Mouse (Mus musculus) bone marrow, adult 2 months (tissue): ENCODE data around the gene Nhej1. TPM values are rescaled to one million over a fixed set of nuclear protein-coding genes. Genes with fewer than 3 reads are reported as not detected.

Experiments used
- H3K27ac ChIP-seq: fragments of 200-500 bp; 2 replicates; pipeline ENCODE4 v1.5.1; 2012; ENCODE audit warnings: low read depth, mild to moderate bottlenecking, control low read depth, inconsistent platforms, low read length; ENCODE audit not compliant: control insufficient read depth, poor library complexity, insufficient read depth
- H3K4me1 ChIP-seq: fragments of 200-500 bp; 2 replicates; pipeline ENCODE4 v1.6.1; 2011; ENCODE audit warnings: low read length; ENCODE audit not compliant: control insufficient read depth, insufficient read depth
- H3K4me3 ChIP-seq: fragments of 200-500 bp; replicated peaks from 2 replicates; pipeline ENCODE3; 2011; ENCODE audit warnings: mild to moderate bottlenecking, low read depth, low read length, control low read depth; ENCODE audit not compliant: control insufficient read depth
- CTCF ChIP-seq: fragments of 200-500 bp; IDR thresholded peaks from 2 replicates; pipeline ENCODE4 v1.5.1; 2011; ENCODE audit warnings: low read length, control low read depth; ENCODE audit not compliant: control insufficient read depth, insufficient read depth
- POLR2A ChIP-seq: fragments of 200-500 bp; IDR thresholded peaks from 2 replicates; pipeline ENCODE4 v1.6.1; 2011; ENCODE audit warnings: low read depth, mild to moderate bottlenecking, control low read depth, low read length, borderline replicate concordance; ENCODE audit not compliant: control insufficient read depth
- whole genome bisulfite sequencing: fragments of 180-500 bp; shearing (Covaris S2); methylation state at CpG from one replicate; pipeline ENCODE4 v1.1.7; 2018; 5-methylcytosine and 5-hydroxymethylcytosine counted together
- polyA plus RNA-seq: library from polyadenylated mRNA; stranded (reverse); fragments of >200 nt; gene quantifications from 2 replicates; pipeline ENCODE4 v1.2.4, GENCODE M21; 2011; ENCODE audit warnings: low replicate concordance; ENCODE audit not compliant: missing spikeins, insufficient read depth, insufficient read length

Gene Nhej1
- polyA plus RNA-seq, 1 experiment, result 11.6 TPM

DNA sequence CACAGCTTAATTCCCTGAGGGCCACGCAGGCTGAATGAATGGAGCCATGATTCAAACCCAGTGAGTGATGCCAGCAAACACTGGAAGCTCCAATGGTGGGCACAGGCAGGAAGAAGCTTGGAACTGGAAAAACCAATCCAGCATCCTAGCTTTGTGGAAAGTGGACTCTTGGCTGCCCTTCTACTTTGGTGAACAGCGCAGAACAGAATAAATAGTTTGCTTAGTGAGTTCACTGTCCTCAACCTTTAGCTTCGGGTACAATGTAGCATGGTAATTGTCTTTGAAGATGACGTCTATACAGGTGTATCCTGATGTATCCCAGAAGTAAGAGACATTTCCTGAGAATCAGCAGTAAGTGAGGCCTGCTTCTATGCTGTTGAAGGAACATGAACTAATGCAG lies 23.7 kb upstream of the Nhej1 start:
- no peak overlapping the region for H3K4me3 ChIP-seq
- 88% methylated on average over 4 of the region's 4 CpGs for WGBS
- no peak overlapping the region for H3K27ac ChIP-seq
- no peak for TF ChIP-seq CTCF
- TF ChIP-seq POLR2A, result no peak
- peaks cover 1% of the 10 kb centered on the region; the same call in 1 of the 2 replicates for H3K4me1 ChIP-seq

DNA sequence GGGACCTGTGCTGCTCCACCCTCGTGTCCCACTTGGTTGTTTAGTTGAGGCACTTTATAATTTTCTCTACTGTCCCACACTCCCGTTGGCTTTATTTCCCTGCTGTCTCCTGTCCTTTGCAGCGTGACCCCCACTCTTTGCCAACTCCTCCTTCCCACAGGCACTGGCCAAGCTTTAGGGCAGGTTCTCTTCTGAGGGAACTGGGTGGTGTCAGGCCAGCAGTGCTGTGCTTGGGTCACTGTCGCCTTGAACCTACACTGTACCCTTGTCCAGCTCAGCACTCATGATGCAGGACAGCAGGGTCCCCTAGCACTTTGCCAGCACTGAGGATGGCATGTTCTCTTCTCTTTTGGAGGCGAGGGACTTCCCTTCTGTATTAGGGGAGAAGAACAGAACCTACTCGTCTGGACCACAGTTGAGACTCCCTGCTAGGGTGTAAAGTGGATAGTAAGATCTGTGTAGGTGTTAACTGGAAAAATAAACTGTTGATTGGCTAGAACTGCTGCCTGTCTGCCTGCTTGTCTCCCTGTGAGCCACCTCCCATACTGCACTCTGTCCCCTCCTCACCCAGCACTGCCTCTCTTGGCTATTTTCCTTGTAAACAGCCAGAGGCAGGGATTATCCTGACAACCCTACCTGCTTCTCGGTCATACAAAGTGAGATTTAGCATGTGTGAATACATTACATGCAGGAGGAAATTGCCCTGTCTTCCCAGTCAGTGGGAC lies 22.6 kb upstream of the Nhej1 start:
- Histone ChIP-seq H3K4me3 (no peak overlapping the region), H3K27ac (no peak overlapping the region), H3K4me1 (peaks cover 2% of the 10 kb centered on the region; the same call in 1 of the 2 replicates)
- TF ChIP-seq POLR2A (no peak), CTCF (no peak)
- WGBS, result 87% methylated on average over 7 of the region's 7 CpGs

- no peak for TF ChIP-seq CTCF
- TF ChIP-seq POLR2A, result no peak
- no peak overlapping the region for H3K4me3 ChIP-seq
- 72% methylated on average over 3 of the region's 3 CpGs for WGBS
- H3K4me1 ChIP-seq, result peaks cover 2% of the 10 kb centered on the region; the same call in 1 of the 2 replicates
- no peak overlapping the region for H3K27ac ChIP-seq
Measured at GRCm38 (mm10) chr1:75145589-75145988, 20.6 kb upstream of the Nhej1 start.

GRCm38 (mm10) chr1:75142301-75143261 lies 17.6 kb upstream of the Nhej1 start, which contains the start of the genes Cnppd1 and Retreg2:
Gene Cnppd1 (minus strand): TSS chr1:75142711.
Gene Retreg2 (plus strand): TSS chr1:75142778.
- H3K4me1 ChIP-seq, result peaks cover 2% of the 10 kb centered on the region; the same call in 1 of the 2 replicates
- peak; percentile 93 for TF ChIP-seq POLR2A
- peak; percentile 67 for TF ChIP-seq CTCF
- peak within 1 kb of the TSS; percentile 78 for H3K4me3 ChIP-seq
- peak within 1 kb of the TSS; percentile 92 for H3K27ac ChIP-seq
- WGBS, result under 1% methylated on average over 86 of the region's 91 CpGs

GRCm38 (mm10) chr1:75141486-75142190 lies 16.6 kb upstream of the Nhej1 start:
- peaks cover 2% of the 10 kb centered on the region; the same call in 1 of the 2 replicates for H3K4me1 ChIP-seq
- WGBS, result under 1% methylated on average over 53 of the region's 53 CpGs
- H3K27ac ChIP-seq, result peak overlapping the region; percentile 92
- peak overlapping the region; percentile 78 for H3K4me3 ChIP-seq
- peak; percentile 98 for TF ChIP-seq POLR2A
- no peak for TF ChIP-seq CTCF

DNA sequence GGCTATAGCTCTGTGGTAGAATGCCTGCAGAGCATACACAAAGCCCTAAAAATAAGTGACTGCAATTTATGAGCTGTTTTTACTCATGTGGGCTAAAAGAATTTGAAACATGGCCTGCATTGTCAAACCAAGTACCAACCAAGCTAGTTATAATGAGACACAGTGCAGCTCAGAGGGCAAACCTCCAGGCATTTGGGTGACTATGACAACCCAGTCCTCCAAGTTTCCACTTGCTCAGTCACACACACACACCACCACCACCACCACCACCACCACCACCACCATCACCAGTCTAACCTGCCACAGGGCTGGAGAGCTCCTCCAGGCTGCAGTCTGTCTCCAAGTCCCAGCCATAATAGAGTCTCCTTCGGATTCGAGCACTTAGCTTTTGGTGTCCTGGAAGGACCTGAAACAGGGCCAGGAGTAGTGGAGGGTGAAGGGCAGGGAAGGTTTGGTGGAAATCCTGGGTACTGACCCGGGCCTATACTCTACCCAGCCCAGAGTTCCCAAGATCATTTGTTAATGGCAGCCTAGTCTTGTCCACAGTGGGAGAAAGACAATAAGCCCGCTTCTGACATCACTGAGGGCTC lies 15.7 kb upstream of the Nhej1 start:
- no peak for TF ChIP-seq CTCF
- TF ChIP-seq POLR2A, result no peak
- Histone ChIP-seq H3K4me3 (peak overlapping the region; percentile 78), H3K27ac (peak overlapping the region; percentile 92), H3K4me1 (peaks cover 2% of the 10 kb centered on the region; the same call in 1 of the 2 replicates)
- 35% methylated on average over 4 of the region's 4 CpGs for WGBS

DNA sequence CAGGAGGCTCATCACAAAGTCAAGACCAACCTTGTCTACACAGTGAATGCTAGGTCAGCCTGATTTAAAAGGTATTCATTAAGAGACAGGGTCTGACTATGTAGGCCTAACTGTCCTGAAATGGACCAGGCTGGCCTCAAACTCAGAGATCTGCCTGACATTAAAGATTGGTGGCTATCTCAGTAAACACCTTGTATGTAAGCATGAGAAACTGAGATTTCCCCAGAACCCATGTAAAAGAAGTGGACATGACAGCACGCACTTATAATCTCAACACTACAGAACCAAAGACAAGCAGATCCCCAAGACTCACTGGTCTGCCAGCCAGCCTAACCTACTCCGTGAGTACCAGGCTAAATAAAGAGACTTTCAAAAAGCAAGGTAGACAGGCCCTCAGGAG lies 13.4 kb upstream of the Nhej1 start:
- 83% methylated on average over 2 of the region's 2 CpGs for WGBS
- Histone ChIP-seq H3K27ac (no peak overlapping the region), H3K4me1 (peaks cover 1% of the 10 kb centered on the region; the same call in 1 of the 2 replicates), H3K4me3 (no peak overlapping the region)
- TF ChIP-seq CTCF, result no peak
- no peak for TF ChIP-seq POLR2A
